8 mouse cellular contexts compared by ENCODE assay signal in the genomic region with DNA sequence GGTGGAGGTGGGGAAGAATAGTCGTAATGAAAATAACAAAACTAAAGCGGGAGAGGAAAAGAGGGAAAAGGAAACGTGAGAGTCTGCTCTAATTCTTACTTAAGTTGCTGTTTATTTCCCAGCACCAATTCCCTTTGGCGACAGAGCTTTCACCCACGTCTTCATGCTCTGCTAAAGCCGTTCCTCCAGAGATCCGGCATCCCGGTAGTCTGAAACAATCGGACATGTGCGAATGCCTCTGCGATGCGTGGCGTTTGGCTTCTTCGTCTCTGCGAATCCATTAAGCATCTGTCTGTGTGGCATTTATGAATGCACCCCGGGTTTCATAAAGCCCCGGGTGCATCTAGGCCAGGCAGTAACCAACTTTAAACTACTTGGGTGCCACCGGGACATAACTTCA. TPM values are rescaled to one million over a fixed set of nuclear protein-coding genes. Genes with fewer than 3 reads are reported as not detected.
DNase-seq lines count a peak whose midpoint lies in the region; ATAC-seq and TF ChIP-seq lines count a peak whose summit lies in the region.
"Had no signal": no experiment of that assay in that cellular context is flagged by ENCODE, and none has a peak within 500 bp of the region (broad histone marks: within the 10 kb centered on the region; RNA-seq: fewer than 3 reads in every experiment).

No protein-coding gene starts in this region.

- no peak for TF ChIP-seq EP300 in heart, postnatal 0 days (IDR thresholded peaks at IDR 0.05; ENCODE audit: low read depth)

- no peak overlapping the region for H3K9ac ChIP-seq in heart, postnatal 0 days (replicated peaks; ENCODE audit: low read depth, low read length)
- no peak overlapping the region for H3K9ac ChIP-seq in hindbrain, embryonic 12.5 days
- no peak overlapping the region for H3K9ac ChIP-seq in midbrain, embryonic 14.5 days (replicated peaks; ENCODE audit: low read length)

- intact Hi-C loops in heart, postnatal 36 days (cut with DNase I): no loop called here

- no peaks in the 10 kb centered on the region for H3K4me1 ChIP-seq in heart, postnatal 0 days (ENCODE audit: control insufficient read depth, insufficient read depth)
- peaks cover 11% of the 10 kb centered on the region for H3K4me1 ChIP-seq in hindbrain, embryonic 12.5 days
- H3K4me1 ChIP-seq in midbrain, embryonic 14.5 days (ENCODE audit: control insufficient read depth, insufficient read depth, low read length): peaks cover 20% of the 10 kb centered on the region

- WGBS in heart, postnatal 0 days: 63% methylated on average over 18 of the region's 18 CpGs
- 61% methylated on average over 18 of the region's 18 CpGs for WGBS in hindbrain, embryonic 12.5 days
- WGBS in midbrain, embryonic 14.5 days: 21% methylated on average over 18 of the region's 18 CpGs

- H3K9me3 ChIP-seq in heart, postnatal 0 days (replicated peaks; ENCODE audit: control insufficient read depth, low read length): no peaks in the 10 kb centered on the region
- H3K9me3 ChIP-seq in hindbrain, embryonic 12.5 days (replicated peaks): no peaks in the 10 kb centered on the region
- no peaks in the 10 kb centered on the region for H3K9me3 ChIP-seq in midbrain, embryonic 14.5 days (ENCODE audit: control insufficient read depth, low read length)

- no peak overlapping the region for H3K27ac ChIP-seq in heart, postnatal 0 days (ENCODE audit: low read depth)
- H3K27ac ChIP-seq in hindbrain, embryonic 12.5 days: no peak overlapping the region
- no peak overlapping the region for H3K27ac ChIP-seq in midbrain, embryonic 14.5 days (replicated peaks; ENCODE audit: low read depth, low read length)

- TF ChIP-seq CTCF in heart, postnatal 0 days (IDR thresholded peaks at IDR 0.05; ENCODE audit: low read depth): no peak

- H3K36me3 ChIP-seq in heart, postnatal 0 days (replicated peaks; ENCODE audit: control insufficient read depth, insufficient read depth, low read length): no peaks in the 10 kb centered on the region
- H3K36me3 ChIP-seq in hindbrain, embryonic 12.5 days: no peaks in the 10 kb centered on the region
- H3K36me3 ChIP-seq in midbrain, embryonic 14.5 days (ENCODE audit: control insufficient read depth, insufficient read depth, low read length): no peaks in the 10 kb centered on the region

- 0 out of 2 replicates have a peak overlapping the region, but pooled peaks have one; percentile 4 for H3K4me2 ChIP-seq in heart, postnatal 0 days (ENCODE audit: low read depth, low read length)
- H3K4me2 ChIP-seq in hindbrain, embryonic 12.5 days (replicated peaks): peak overlapping the region; percentile 40
- H3K4me2 ChIP-seq in midbrain, embryonic 14.5 days (ENCODE audit: low read length): peak overlapping the region; percentile 51

- no peak for ATAC-seq in heart, postnatal 0 days (ENCODE audit: insufficient read depth, low read depth)
- no peak for ATAC-seq in hindbrain, embryonic 12.5 days (ENCODE audit: low FRiP score)
- ATAC-seq in midbrain, embryonic 14.5 days (ENCODE audit: low FRiP score, low TSS enrichment): no peak
- no peak for ATAC-seq in CD4-positive, CD25-positive, alpha-beta regulatory T cell, adult 4 months

- H3K4me3 ChIP-seq in heart, postnatal 0 days (ENCODE audit: low read depth, low read length): no peak overlapping the region
- H3K4me3 ChIP-seq in hindbrain, embryonic 12.5 days: no peak overlapping the region
- peak overlapping the region; percentile 9 for H3K4me3 ChIP-seq in midbrain, embryonic 14.5 days (replicated peaks; ENCODE audit: low read depth, low read length)

- DNase-seq in heart, postnatal 0 days (ENCODE audit: low spot score): no peak
- DNase-seq in heart, postnatal 36 days: no peak
- peak; percentile 51 for DNase-seq in brain, adult 2 months (ENCODE audit: low read depth, low spot score)
- peak; percentile 58 for DNase-seq in midbrain, embryonic 14.5 days
- DNase-seq in adrenal gland, adult 8-10 months: no peak
- DNase-seq: kidney, adult 8-10 months had no signal

- no peaks in the 10 kb centered on the region for H3K27me3 ChIP-seq in heart, postnatal 0 days (ENCODE audit: control insufficient read depth, insufficient read depth, low read length)
- H3K27me3 ChIP-seq in hindbrain, embryonic 12.5 days: no peaks in the 10 kb centered on the region
- peaks cover 12% of the 10 kb centered on the region; the same call in 1 of the 2 replicates for H3K27me3 ChIP-seq in midbrain, embryonic 14.5 days (ENCODE audit: control insufficient read depth, insufficient read depth, low read length)

RNA-seq across cellular contexts. Expression of a gene that starts 44.6 kb away (rescaled TPM):
- 4.7 and 6.8 TPM in 2 replicates for total RNA-seq in heart, postnatal 0 days (2014; rRNA removed; ENCODE audit: low replicate concordance)
- 1.1 and 1.2 TPM in 2 replicates for polyA plus RNA-seq in heart, postnatal 0 days (2015; fragmentation: Nextera tagmentation; extraction: Ambion mirVana)
- 1 to 10 TPM; 6.7 to 7.0 TPM for total RNA-seq in heart, postnatal 36 days (2021)
- polyA plus RNA-seq in hindbrain, embryonic 12.5 days (2016; fragmentation: Nextera tagmentation; extraction: Ambion mirVana): 2.8 and 3.6 TPM in 2 replicates
- polyA plus RNA-seq in midbrain, embryonic 14.5 days (2014; fragmentation: Nextera tagmentation; extraction: Ambion mirVana): 2.9 and 3.1 TPM in 2 replicates
- total RNA-seq in adrenal gland, adult 8-10 months (2022): 10 to 100 TPM in 2 of 4 experiments, 1 to 10 TPM in 2; 5.9 to 18.9 (median 10.0) TPM
- polyA plus RNA-seq in CD4-positive, CD25-positive, alpha-beta regulatory T cell, adult 4 months (2017; shearing (Covaris generic)): 1 to 10 TPM; 2.6 to 3.0 TPM

Comparison
In these comparisons a context has a peak if more than half of its experiments do, and no peak if none do; other contexts are left out.
1. DNase-seq: peak in brain, adult 2 months (single experiment) and midbrain, embryonic 14.5 days (single experiment); none in heart, postnatal 0 days (single experiment), heart, postnatal 36 days (0 of 2) and adrenal gland, adult 8-10 months (single experiment).
2. Peak in every context shown above with its lines, with median percentiles within 50 percentile points of each other: H3K4me2 ChIP-seq.